Mouse (Mus musculus) 3134 (cell line): Measurements from ENCODE around the gene Gm3424.
"Not testable (repeated sequence)": the region's sequence is repeated elsewhere in the genome, so short reads cannot be mapped to it uniquely, and the experiment has no call there.

ENCODE experiments used
- DNase-seq: peaks from one replicate; pipeline ENCODE4 v3.0.0-alpha.2; 2011; ENCODE audit warnings: low spot score; ENCODE audit not compliant: insufficient read length; ENCODE audit errors: extremely low read depth

Gm3424 gene

DNA sequence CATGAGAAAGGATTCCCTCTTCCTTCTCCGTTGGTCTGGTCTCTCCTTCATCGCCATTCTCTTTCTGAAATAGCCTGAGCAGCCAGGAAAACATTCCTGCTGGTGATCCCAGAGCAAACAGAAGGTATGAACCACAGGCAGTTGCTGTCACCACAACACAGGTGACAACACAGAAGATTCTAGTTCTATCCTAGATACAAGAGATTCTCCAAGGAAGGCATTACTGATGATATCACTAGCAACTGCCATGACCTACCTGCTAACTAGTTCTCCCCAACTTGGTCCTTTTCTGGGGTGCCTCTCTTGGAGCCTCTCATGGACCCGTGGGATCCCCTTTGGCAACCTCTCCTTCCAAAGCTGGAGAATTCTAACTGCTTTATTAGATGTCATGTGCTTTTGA is at the start of gene Gm3424:
Gene Gm3424 (minus strand): TSS at position 101 of the 400 bp plus-strand sequence.
- DNase-seq: not testable (repeated sequence)

DNA sequence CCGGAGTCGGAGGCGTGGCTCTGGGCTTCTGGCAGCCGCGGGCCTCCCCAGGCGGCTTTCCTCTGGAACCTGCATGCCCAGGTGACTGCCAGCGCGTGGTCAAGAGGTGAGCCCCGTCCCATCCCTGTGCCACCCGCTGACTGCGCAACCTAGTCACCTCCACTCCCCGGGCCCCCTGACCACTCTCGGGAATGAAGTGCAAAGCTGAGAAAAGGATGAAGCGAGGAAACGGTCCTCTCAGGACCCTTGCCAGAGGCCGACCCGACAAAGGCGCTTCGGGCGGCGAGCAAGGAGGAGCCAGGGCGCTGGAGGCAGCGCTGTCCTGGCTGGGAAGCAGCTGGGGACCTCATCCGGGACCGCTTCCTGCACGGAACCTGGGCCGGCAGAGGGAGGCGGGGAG is 49.7 kb upstream of the Gm3424 start:
- not testable (repeated sequence) for DNase-seq

DNA sequence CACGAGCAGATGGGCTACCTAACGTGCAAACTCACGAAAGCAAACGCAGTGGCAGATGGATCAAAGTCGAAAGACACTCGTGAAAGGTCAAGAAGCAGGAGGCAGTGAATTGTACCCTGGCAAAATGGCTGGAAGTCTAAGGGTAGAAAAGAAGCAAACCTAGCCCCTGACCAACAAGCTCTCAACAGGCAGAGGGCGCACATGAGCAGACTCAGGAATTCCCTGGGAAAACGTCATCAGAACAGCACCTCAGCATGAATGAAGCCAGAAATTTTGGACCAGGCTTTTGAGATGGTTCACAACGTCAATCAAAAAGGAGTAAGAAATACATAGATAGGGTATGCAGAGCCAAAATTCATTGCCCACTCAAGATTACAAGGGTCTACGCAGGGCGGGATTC is 49.0 kb upstream of the Gm3424 start:
- DNase-seq: not testable (repeated sequence)

DNA sequence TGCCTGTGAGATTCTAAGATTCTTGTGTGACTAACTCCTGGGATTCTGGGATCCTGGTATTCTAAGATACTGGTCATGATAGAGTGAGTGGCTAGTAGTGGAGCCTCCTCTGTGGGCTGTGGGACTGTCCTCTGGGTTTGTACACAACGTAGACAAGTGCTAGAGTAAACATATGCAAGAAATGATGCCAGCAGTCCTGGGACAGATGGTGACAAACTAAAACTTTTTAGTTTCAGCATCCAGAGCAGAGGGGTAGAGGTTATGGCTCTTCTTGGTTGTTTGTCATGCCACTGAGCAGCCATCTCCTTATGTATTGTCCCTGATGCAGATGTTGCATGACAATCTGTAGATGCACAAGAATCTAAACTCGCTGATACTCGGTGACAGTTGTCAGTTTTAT is 25.8 kb upstream of the Gm3424 start:
- not testable (repeated sequence) for DNase-seq

DNA sequence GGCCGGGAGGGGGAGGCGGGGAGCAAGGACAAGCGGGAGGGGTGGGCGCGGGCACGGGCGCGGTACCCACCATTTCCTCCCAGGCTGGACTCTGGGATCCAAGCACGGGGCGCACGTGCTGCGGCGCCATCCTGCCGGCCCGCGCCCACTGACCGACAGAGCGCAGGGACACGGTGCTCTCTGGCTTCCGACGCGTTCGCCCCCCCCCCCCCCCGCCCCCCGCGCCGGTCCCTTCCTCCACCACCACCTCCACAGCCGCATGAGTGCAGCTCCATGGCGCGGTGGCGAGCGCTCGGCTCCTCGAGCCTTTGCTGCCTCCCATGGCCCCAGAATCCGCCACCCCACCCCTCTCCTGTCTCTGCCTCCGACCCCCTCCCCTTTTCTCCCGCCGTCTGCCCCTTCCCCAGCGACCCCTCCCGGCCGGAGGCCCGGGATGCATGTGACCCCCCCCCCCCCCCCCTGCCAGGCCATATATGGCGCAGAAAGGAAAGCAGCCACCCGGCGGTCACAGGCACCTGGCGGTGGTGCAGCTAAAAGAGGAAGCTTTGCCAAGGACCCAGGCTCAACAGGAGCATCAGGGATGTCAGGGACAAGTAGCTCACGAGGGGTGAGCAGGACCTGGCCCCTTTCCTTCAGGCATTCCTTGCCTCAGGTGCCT is 17.3 kb downstream of the Gm3424 start:
- DNase-seq: not testable (repeated sequence)

DNA sequence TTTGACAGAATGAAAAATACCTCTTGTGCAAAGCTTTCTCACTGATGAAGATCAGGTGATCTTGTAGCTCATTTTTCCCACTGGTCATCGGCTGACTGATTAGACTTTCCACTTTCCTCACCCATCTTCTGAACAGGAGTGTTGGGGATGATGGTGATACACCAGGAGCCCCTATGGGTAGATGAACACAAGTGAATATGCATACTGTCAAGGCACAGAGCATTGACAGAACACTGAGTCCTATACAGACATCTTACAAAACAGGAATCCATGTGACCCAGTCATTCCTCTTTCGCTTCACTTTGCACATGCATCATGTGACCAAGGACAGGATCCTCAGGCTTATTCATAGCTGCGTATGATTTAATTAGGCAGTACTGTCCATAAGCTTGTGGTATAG is 22.2 kb downstream of the Gm3424 start, which contains the start of gene Gm3383:
Gene Gm3383 (minus strand): TSS at position 101 of the 400 bp plus-strand sequence.
- DNase-seq: not testable (repeated sequence)
